Mouse (Mus musculus): ENCODE measurements around the gene Fscn3.

The Fscn3 gene

DNA sequence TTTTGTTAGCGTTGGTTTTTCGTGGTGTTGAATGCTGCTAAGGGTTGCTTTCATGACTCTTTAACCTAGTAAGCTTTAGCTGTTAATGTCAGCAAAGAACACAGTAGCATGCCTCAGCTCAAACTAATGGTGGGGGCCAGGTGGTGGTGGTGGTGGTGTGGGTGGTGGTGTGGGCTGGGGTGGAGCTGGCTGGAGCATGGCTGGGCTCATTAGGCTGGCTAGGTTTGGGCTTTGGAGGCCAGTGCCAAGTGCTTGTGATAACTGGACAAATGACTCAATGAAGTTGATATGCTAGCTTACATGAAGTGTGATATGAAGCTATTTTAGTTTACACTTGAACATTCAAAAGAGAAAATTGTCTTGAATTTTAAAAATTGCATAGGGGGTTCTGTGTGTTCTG lies 58.4 kb downstream of the Fscn3 start:
- DNase-seq (ENCODE audit: low read depth, low spot score): no peak

- no peak for DNase-seq (ENCODE audit: low read depth, low spot score)
Observed at GRCm38 (mm10) chr6:28486471-28486870, 58.9 kb downstream of the Fscn3 start.

- DNase-seq (ENCODE audit: low read depth, low spot score): no peak
Observed at GRCm38 (mm10) chr6:28486905-28487304, 59.3 kb downstream of the Fscn3 start.
